Mouse (Mus musculus) cortical plate, adult 2 months (tissue): ENCODE data around the gene Irs2.

Experiments used
- CTCF ChIP-seq: fragments of 200-500 bp; IDR thresholded peaks from 2 replicates; pipeline ENCODE4 v1.5.1; 2011; ENCODE audit warnings: mild to moderate bottlenecking, control low read depth, low read length; ENCODE audit not compliant: insufficient read depth; ENCODE audit errors: extremely low read depth
- POLR2A ChIP-seq: fragments of 200-500 bp; IDR thresholded peaks from 2 replicates; pipeline ENCODE4 v1.6.1; 2011; ENCODE audit warnings: mild to moderate bottlenecking, low read length, control low read depth; ENCODE audit not compliant: insufficient read depth; ENCODE audit errors: extremely low read depth

- TF ChIP-seq CTCF (no peak), POLR2A (no peak)
Measured at GRCm38 (mm10) chr8:10971984-10972383, 36.3 kb downstream of the Irs2 start.
